Mouse (Mus musculus): ENCODE measurements around the gene Sox9. TPM values are rescaled to one million over a fixed set of nuclear protein-coding genes. Genes with fewer than 3 reads are reported as not detected.

Gene Sox9
- total RNA-seq, 2 experiments from 2014 or later = 3.1 to 4.0 TPM

DNA sequence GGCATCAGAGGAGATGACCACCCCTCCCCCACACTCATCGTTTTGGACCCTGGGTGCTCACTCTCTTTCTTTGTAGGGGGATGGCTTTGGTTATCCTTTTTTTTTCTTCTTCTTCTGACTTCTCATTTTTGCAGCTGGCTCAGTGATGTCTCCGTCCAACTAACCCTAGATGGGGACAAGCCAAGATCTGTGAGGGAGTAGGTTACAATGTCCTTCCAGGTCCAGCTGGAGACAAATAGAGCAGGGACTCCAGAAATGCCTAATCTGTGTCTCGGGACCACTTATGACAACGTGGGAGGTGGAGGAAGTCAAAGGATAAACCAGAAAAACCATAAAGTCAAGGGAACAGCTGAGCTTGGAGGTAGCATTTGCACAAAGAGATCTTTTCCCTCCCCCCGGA, 14.4 kb downstream of the Sox9 start:
- no peak for DNase-seq (ENCODE audit: low spot score in 2 of 2)

DNA sequence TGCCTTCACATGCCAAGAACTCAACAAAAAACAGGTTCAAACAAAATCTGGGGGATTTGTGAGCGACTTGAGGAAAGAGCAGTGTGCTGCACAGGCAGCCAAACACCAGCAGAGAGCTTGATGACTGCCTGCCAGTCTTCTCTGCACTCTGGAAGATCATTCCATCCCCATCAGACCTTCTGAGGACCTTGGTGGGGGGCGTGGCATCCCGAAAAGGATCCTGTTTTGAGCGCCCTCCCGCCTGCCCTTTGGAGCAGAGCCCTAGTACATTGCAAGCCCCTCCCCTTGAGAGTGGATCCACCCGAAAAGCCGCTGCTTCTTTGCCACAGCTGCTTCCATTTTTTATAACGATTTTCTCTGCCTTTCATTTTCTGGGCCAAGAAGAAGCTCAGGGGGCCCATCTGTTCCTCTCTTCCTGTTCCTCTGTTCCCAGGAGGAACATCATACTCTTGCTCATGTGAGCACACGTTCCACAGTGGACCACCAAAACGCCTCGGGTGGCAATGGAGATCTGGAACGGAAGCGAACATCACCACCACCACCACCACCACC, 16.9 kb downstream of the Sox9 start:
- peak in 1 of 2 experiments; percentile 56 for DNase-seq (ENCODE audit: low spot score in 2 of 2)

DNA sequence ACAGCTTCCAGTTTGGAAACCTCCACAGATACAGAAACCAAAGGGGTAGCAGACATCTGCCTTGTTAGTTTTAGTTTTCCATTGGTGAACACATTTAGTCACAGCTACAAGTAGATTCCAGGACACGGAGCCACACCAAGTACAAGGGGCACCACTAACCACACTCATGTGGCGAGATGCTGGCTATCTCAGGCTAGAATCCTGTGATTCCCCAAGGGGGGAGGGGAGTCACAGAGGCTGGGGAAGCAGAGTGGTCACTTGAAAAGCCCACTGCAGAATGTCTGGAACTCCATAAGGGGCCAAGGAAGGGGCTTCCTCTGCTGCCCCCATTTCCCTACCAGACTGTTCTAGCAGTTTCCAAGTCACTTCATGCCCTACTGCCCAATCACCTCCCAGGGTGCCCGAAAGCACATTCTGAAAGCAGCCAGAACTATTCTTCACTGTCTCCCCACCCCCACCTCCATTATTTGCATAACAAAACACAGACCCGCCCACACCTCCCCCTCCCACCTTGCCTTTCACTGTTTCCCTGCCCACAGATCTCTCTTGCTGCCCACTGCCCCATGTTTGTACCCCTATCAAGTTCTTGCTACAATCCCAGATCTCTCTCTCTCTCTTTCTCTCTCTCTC, 19.3 kb downstream of the Sox9 start:
- DNase-seq (ENCODE audit: low spot score in 2 of 2) = no peak

DNA sequence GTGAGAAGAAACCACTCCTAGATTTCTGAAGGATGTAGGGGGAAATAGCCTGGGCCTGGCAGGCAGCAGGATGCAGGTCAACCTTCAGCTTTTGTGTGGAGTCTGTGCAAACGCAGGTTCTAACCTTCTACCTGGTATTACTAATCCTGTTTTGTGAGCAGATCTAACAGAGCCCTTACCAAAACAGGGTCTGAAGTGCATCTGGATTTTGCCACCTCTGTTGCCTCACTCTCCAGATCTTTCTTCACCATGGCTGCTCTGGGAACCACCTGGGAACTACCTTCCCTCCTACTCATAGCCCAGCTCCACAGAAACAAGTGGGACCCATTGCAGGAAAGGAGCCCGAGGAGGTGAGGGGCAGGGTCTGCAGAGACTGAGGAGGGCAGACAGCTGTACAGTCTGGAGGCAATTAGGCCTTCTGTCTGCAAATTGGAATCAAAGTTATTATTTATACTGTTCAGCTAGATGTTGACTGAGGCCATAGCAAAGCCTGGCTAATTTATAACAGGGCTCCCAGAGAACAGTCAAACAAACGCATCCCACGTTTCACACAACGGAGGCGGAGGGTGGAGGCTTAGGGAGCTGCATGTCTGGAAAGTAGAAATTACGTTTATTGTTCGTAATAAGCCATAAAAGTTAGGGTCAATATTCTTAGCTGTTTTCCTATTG, 25.9 kb downstream of the Sox9 start:
- DNase-seq (ENCODE audit: low spot score in 2 of 2) = no peak

DNA sequence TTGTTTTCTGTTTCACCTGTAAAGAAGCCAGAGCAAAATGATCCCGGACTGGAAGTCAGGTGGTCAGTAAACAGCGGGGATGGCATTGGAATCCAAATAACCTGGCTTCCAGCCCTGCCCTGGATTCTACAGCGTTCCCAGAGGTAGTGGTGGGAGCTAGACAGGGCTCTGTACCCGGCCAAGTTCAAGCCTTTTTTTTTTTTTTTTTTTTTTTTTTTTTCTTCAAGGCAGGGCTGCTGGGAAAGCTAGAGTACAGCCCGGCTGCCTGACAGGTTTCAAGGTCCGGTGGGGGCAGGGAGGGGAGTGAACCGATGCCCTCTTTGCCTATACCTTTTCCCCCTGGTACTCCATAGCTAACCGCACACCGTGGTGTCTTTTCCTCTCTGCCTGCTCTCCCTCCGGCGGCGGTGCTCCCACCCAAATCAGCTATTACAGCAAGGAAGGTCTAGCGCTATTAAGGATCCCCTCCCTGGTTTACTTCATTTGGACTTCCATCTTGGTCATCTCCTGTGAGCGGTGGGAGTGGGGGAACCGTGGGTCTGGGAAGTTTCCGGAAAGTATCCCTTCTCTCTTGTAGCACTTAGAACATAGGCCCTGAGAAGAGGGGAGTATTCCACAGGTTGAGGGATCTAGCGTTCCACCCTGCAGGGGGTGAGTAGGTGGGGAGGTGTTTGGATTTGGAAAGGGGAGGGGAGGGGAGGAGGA, 28.6 kb downstream of the Sox9 start:
- DNase-seq (ENCODE audit: low spot score in 2 of 2) = no peak

DNA sequence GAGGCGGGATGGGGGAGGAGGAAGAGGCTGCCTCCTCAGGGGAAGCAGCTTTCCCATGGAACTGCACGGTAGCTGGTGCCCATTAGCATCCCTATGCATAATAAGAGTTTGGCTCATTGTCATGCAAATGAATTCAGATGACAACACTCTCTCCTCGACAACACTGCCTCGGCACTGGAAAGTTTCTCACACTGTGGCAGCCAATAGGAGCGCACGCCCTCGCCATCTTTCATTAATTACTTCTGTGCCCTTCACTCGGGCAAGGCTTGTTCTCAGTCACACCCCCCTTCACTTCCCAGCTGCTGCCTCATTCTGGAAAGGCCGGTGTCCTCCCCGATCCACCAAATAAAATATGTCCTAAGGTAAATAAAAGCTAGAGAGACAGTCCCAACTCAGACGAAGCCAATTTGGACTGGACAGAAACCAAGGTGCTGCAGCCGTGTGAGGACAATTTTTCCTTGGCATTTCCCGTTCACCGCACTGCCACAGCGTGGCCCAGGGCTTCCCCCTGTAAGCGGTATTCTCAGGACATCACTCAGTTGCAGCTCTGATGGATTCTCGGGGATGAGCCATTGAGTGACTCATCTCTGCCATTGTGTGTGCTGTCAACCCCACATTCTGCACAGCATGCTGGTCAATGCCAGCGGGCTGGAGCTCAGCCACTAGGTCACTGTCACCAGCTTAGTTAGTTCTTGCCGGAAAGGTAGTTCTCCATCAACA, 29.3 kb downstream of the Sox9 start:
- DNase-seq (ENCODE audit: low spot score in 2 of 2) = no peak

DNA sequence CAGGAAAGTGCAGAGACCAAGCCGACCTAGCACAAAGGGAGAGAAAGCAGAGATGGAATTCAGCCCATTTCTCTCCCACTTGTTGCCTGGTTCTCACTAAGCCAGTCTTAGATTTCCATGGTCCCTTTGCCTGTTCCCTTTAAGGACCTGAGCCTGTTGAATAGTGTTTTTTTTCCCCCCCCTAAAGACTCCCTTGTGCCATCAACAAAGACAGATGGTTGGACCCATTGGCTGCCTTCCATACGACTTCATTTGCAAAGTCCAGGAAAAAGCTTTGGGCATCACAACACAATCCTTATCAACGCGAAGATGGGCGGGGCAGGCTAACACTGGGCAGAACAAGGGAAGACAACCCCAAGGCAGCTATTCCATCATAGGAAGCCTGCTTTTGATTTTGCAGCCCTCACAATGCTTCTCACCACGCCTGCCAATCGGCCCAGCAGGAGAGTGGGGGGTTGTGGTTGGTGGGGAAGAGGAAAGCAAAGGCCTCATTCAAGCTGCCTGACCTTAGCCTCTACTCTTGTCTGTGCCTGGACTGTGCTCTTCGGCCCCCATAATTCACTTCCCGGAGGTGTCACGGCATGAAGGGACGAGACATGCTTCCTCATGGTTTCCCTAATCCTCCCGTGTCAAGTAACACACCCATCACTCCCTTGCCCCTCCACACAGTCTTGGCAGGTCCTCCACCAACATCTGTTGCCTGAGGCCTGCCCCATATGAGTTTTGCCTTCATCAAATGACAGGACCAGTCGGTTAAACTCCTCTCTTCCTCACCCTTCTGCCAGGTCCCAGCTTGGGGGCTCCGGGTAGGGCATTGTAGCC, 36.0 kb downstream of the Sox9 start:
- DNase-seq (ENCODE audit: low spot score in 2 of 2) = peak in 1 of 2 experiments; percentile 30

DNA sequence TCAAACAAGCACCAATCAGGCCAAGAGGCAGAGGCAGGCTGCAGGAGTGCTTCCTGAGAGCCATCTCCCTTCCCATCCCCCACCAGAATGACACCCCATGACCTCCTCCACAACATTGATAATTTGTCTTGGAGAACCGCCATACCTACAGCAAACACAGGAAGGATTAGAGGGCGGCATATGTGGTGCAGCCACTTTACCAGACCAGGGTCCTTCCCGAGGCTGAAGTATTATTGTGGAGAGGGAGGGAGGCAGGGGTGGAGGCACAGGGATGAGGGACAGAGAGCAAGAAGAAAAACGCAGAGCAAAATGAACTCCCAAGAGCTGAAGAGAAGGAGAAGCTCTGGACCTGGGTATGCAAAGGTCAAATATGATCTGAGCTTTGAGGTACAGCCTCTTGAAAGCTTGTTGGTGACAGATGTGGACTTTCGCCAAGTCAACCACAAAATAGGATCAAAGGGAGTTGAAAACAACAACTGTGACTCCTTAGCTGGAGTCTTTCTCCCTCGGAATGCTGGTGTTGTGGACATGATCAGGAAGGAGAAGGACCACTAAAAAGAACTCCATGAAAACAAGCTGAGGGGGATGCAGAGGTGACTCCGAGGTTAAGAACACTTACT, 36.7 kb downstream of the Sox9 start:
- DNase-seq (ENCODE audit: low spot score in 2 of 2) = no peak

DNA sequence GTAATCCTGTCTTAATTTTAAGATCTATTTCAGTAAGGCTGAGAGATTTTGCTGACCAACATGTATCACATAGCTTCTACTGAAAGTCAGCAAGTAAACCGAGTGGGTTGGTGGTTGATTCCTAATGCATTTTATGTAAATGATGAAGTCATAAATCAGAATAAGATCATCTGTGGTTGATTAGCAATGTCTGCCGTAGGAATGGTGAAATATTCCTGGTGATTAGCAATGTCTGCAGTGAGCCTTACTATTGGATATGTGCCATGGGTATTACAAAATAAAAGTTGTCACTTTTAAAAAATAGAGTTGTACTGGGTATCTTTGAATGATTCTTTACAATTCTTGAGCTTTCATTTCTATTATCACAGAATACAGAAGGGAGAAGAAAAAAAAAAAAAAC, 39.5 kb downstream of the Sox9 start:
- no peak for DNase-seq (ENCODE audit: low spot score in 2 of 2)

DNA sequence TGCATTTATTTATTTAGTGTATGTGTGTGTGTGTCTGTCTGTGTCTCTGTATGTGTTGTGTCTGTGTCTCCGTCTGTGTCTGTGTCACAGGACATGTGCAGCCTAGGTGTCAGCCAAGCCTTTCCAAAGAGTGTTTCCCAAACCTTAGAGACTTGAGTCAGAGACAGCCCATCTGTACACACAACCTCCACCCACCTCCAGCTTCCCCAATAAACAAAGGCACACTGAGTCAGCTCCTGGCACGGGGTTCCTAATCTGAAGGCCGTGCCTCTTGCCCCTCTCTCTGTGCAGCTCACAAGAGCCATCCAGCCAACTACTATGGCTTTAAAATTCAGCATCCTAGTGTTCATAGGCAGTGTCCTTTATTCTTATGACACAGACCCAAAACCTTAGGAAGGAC, 42.1 kb downstream of the Sox9 start:
- DNase-seq (ENCODE audit: low spot score in 2 of 2) = no peak

DNA sequence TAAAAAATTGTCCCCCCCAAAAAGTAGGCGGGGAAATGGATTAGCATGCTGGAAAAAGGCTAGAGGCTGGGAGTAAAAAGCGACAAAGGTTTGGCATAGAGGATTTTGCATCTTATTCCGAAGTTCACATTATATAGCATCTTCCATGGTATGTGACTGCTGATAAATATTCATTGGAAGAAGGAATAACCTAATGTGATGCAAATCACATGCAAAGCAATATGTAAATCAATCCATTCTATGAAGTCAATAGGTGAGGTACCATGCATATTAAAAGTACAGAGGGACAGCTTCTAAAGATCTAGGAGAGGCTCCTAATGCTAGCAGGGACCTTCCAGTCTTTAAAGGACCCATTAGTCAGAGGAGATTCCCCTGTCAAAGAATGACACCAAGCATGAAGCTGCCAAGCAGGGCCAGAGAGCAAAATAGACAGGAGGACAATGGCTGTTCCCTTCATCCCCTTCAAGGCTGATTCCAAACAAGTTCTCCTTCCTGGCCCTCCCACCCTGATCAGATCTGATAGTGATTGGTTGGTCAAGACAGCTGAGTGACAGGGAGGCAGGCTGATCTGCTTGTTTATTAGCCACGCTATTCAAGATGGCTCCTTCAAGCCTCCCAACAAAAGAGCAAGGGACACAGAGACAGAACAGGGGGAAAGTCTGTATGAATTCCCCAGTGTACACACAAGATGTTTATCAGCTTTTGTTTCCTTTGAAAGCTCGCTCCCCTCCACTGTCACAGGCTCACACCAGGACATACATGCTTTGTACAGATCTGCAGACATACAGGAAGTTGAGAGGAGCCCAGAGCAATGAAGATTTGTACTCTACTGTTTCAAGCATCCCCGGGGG, 44.4 kb downstream of the Sox9 start:
- no peak for DNase-seq (ENCODE audit: low spot score in 2 of 2)

DNA sequence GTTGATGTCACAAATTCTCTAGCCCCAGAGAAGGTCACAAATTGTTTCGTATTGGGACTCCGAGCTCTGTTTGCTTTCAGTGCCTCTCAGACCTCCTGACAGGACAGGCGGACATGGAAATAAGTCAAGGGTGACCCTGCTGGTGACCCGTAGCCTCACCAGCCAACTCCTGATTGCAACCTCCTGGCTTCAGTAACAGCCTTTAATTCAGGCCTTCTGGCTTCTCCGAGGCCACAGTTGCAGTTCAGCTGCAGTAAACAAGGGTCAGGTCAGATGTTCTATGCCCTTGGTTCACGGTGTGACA, 45.0 kb downstream of the Sox9 start:
- no peak for DNase-seq (ENCODE audit: low spot score in 2 of 2)

DNA sequence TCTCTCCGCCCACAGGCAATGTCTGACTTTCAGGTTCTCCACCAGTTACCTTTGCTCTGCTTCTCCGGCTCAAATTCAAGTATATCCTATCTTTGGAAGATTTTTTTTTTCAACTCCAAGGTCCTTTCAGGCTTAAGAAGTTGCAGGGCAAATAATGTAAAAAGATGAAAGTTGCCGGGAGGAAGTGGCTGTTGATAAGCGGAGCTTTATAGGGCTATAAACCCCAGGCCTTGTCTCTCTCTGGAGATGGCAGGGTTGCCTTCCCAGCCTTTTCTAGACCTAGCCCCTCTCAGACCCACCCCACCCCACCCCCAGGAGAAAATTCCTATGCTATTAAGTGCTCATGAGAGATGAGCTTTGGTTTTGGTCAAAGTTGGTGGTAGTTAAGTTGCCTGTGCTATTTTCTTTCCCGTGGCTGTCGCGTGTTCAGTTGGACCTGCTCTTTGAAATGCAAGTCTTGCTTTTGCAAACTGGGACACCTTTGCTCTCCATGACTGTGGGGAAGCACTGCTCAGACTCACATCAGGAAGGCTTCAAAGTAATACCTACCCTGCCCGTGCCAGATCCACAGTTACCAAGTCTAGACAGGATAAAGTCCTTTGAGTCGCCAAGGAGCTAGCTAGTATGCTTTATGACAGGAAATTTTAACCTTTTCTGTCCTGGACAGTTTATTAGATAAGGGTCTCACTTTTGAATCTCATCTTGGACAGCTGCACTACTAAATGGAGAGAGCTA, 46.7 kb downstream of the Sox9 start:
- no peak for DNase-seq (ENCODE audit: low spot score in 2 of 2)

DNA sequence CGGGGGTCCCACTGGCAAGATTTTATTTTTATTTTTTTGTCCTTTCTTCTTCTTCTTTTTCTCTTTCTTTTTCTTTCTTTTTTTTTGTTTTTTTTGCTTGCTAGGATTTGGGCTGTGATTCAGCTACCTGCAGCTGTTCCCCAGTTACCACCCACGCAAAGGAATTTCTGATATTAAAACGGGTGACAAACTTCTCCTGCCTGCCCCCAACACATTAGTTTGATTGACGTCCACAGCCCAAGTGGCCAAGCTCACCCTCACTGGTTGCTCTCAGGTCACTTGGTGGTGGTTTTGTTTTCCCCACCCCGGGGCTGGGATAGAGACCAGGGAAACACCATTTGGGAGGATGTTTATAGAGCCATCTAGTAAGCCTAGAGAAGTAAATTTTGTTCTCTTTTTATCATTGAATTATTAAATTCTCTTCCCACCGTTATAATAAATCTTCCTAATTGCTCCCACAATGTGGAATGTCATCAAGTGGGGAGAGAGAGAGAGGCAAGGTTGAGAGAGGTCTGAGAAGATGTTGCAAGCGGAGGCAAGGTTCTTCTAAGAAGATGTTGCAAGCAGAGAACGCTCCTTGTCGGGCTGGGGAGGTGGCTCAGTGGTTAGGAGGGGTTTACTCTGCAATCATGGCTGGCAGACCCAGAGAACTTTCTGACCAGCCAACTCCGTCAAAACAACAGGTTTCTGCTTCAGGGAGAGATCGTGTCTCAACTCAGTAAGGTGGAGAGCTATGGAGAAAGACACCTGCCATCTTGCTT, 52.4 kb downstream of the Sox9 start:
- no peak for DNase-seq (ENCODE audit: low spot score in 2 of 2)

DNA sequence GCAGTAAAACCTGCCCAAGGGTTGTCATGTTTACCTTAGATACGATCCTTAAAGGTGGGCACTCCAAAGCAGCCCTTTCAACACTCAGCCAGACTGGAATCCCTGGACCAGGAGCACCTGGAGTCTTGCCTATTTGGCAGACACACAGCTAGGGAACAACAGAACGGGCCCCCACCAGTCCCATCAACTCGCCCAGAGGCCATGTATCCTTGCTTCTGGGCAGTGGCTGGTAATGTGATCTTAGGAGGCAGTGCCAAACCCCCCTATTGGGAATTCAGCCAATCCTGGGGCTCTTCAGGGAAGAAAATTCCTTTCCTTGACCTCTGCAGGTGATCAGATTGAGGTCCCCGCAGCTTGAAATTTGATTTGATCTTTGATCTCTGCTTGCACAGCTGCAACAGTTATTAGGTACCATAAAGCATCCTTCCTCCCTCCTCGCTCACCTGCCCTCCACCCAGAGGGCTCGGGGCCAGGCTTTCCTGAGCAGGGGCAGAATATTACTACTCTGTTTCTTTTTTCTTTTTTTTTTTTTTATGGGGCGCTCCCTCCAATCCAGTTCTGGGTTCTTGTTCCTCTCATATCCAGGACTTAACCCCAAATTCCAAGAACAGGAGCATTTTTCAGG, 53.6 kb downstream of the Sox9 start:
- no peak for DNase-seq (ENCODE audit: low spot score in 2 of 2)
